Mouse (Mus musculus) stomach, embryonic 16.5 days (tissue): ENCODE data around the gene Abcb9. TPM values are rescaled to one million over a fixed set of nuclear protein-coding genes. Genes with fewer than 3 reads are reported as not detected.

Source experiments
- ATAC-seq: fragments of 200-750 bp; cut with Nextera tagmentation; 2 replicates; pipeline ENCODE4 v1.8.0; 2017; ENCODE audit warnings: moderate number of reproducible peaks, moderate TSS enrichment; ENCODE audit not compliant: insufficient read depth, low FRiP score
- H3K27ac ChIP-seq: fragments of 300-500 bp; sonication (generic); 2 replicates; pipeline ENCODE4 v1.5.1; 2014; ENCODE audit warnings: low read length
- H3K27me3 ChIP-seq: fragments of 300-500 bp; sonication (generic); 2 replicates; pipeline ENCODE4 v1.6.1; 2014; ENCODE audit warnings: low read length, control low read depth, mixed read lengths; ENCODE audit not compliant: control insufficient read depth, insufficient read depth
- H3K36me3 ChIP-seq: fragments of 300-500 bp; sonication (generic); 2 replicates; pipeline ENCODE4 v1.6.1; 2014; ENCODE audit warnings: low read length; ENCODE audit not compliant: control insufficient read depth, insufficient read depth
- H3K4me1 ChIP-seq: fragments of 300-500 bp; sonication (generic); 2 replicates; pipeline ENCODE4 v1.6.1; 2014; ENCODE audit warnings: low read length, control low read depth, mixed read lengths; ENCODE audit not compliant: control insufficient read depth, insufficient read depth
- H3K4me2 ChIP-seq: fragments of 300-500 bp; sonication (generic); 2 replicates; pipeline ENCODE4 v1.6.1; 2014; ENCODE audit warnings: low read depth, low read length, mixed read lengths
- H3K4me3 ChIP-seq: fragments of 300-500 bp; sonication (generic); replicated peaks from 2 replicates; pipeline ENCODE4 v1.5.1; 2014; ENCODE audit warnings: mild to moderate bottlenecking, low read length
- H3K9ac ChIP-seq: fragments of 300-500 bp; sonication (generic); 2 replicates; pipeline ENCODE4 v1.6.1; 2014; ENCODE audit warnings: low read length
- H3K9me3 ChIP-seq: fragments of 300-500 bp; sonication (generic); replicated peaks from 2 replicates; pipeline ENCODE4 v1.6.1; 2016; ENCODE audit warnings: low read length, control low read depth; ENCODE audit not compliant: control insufficient read depth
- WGBS: fragments of 180-500 bp; shearing (Covaris S2); extraction: QIAGEN DNeasy Blood & Tissue Kit; methylation state at CpG from one replicate; pipeline ENCODE4 v1.1.7; 2014; 5-methylcytosine and 5-hydroxymethylcytosine counted together
- polyA plus RNA-seq: library from polyadenylated mRNA; unstranded; fragments of >200 nt; fragmentation: Nextera tagmentation; extraction: Ambion mirVana; gene quantifications from 2 replicates; pipeline ENCODE4 v1.2.1, GENCODE M21; 2015

Abcb9 gene
- polyA plus RNA-seq, 1 experiment from 2014 or later = 3.2 TPM

- no peak for ATAC-seq
- 67% methylated on average over 3 of the region's 3 CpGs for WGBS
- H3K27ac ChIP-seq = no peak overlapping the region
- 0 out of 2 replicates have a peak overlapping the region, but pooled peaks have one; percentile 8 for H3K9ac ChIP-seq
- no peaks in the 10 kb centered on the region for H3K27me3 ChIP-seq
- no peaks in the 10 kb centered on the region for H3K4me1 ChIP-seq
- H3K9me3 ChIP-seq = no peaks in the 10 kb centered on the region
- H3K36me3 ChIP-seq = no peaks in the 10 kb centered on the region
- no peak overlapping the region for H3K4me2 ChIP-seq
- no peak overlapping the region for H3K4me3 ChIP-seq
These were observed 10.1 kb downstream of the Abcb9 start for GRCm38 (mm10) chr5:124085513-124085912.

GRCm38 (mm10) chr5:124084588-124085173, 10.9 kb downstream of the Abcb9 start:
- Histone ChIP-seq H3K36me3 (no peaks in the 10 kb centered on the region), H3K4me3 (no peak overlapping the region), H3K9me3 (no peaks in the 10 kb centered on the region), H3K4me1 (no peaks in the 10 kb centered on the region), H3K9ac (peak overlapping the region; percentile 29; the same call in 1 of the 2 replicates), H3K27me3 (no peaks in the 10 kb centered on the region), H3K27ac (peak overlapping the region; percentile 65; the same call in 1 of the 2 replicates), H3K4me2 (no peak overlapping the region)
- ATAC-seq = peak; percentile 30; the same call in 1 of the 2 replicates
- WGBS = 36% methylated on average over 11 of the region's 11 CpGs

GRCm38 (mm10) chr5:124083850-124084587, 11.6 kb downstream of the Abcb9 start:
- Histone ChIP-seq H3K4me3 (no peak overlapping the region), H3K27me3 (no peaks in the 10 kb centered on the region), H3K4me1 (no peaks in the 10 kb centered on the region), H3K9ac (no peak overlapping the region), H3K9me3 (no peaks in the 10 kb centered on the region), H3K36me3 (no peaks in the 10 kb centered on the region), H3K4me2 (no peak overlapping the region), H3K27ac (peak overlapping the region; percentile 65; the same call in 1 of the 2 replicates)
- ATAC-seq = peak; percentile 57; the same call in 1 of the 2 replicates
- 74% methylated on average over 14 of the region's 14 CpGs for WGBS

- no peak overlapping the region for H3K4me2 ChIP-seq
- H3K27me3 ChIP-seq = no peaks in the 10 kb centered on the region
- H3K4me3 ChIP-seq = no peak overlapping the region
- H3K9me3 ChIP-seq = no peaks in the 10 kb centered on the region
- no peaks in the 10 kb centered on the region for H3K36me3 ChIP-seq
- no peak overlapping the region for H3K9ac ChIP-seq
- H3K27ac ChIP-seq = no peak overlapping the region
- 88% methylated on average over 17 of the region's 17 CpGs for WGBS
- no peak for ATAC-seq
- no peaks in the 10 kb centered on the region for H3K4me1 ChIP-seq
These were observed 12.5 kb downstream of the Abcb9 start for GRCm38 (mm10) chr5:124082941-124083688.

GRCm38 (mm10) chr5:124082447-124082846, 13.2 kb downstream of the Abcb9 start:
- no peaks in the 10 kb centered on the region for H3K4me1 ChIP-seq
- peak overlapping the region; percentile 16; the same call in 1 of the 2 replicates for H3K9ac ChIP-seq
- no peaks in the 10 kb centered on the region for H3K36me3 ChIP-seq
- H3K27me3 ChIP-seq = no peaks in the 10 kb centered on the region
- no peak overlapping the region for H3K27ac ChIP-seq
- no peaks in the 10 kb centered on the region for H3K9me3 ChIP-seq
- no peak overlapping the region for H3K4me3 ChIP-seq
- peak; percentile 35; the same call in 1 of the 2 replicates for ATAC-seq
- no peak overlapping the region for H3K4me2 ChIP-seq
- 63% methylated on average over 10 of the region's 10 CpGs for WGBS

GRCm38 (mm10) chr5:124079880-124080279, 15.7 kb downstream of the Abcb9 start:
- no peak overlapping the region for H3K4me2 ChIP-seq
- H3K4me1 ChIP-seq = peaks cover 12% of the 10 kb centered on the region
- H3K27ac ChIP-seq = no peak overlapping the region
- no peak for ATAC-seq
- H3K9me3 ChIP-seq = no peaks in the 10 kb centered on the region
- H3K27me3 ChIP-seq = no peaks in the 10 kb centered on the region
- 86% methylated on average over 17 of the region's 17 CpGs for WGBS
- H3K9ac ChIP-seq = no peak overlapping the region
- H3K36me3 ChIP-seq = no peaks in the 10 kb centered on the region
- H3K4me3 ChIP-seq = no peak overlapping the region

GRCm38 (mm10) chr5:124078794-124079416, 16.7 kb downstream of the Abcb9 start:
- WGBS = 57% methylated on average over 9 of the region's 9 CpGs

GRCm38 (mm10) chr5:124077856-124078460, 17.6 kb downstream of the Abcb9 start:
- Histone ChIP-seq H3K9ac (no peak overlapping the region; the same call in 1 of the 2 replicates), H3K36me3 (no peaks in the 10 kb centered on the region), H3K4me2 (no peak overlapping the region), H3K9me3 (no peaks in the 10 kb centered on the region), H3K27me3 (no peaks in the 10 kb centered on the region), H3K4me3 (no peak overlapping the region), H3K27ac (peak overlapping the region; percentile 18; the same call in 1 of the 2 replicates), H3K4me1 (peaks cover 15% of the 10 kb centered on the region)
- no peak for ATAC-seq
- WGBS = 50% methylated on average over 6 of the region's 6 CpGs

More at GRCm38 (mm10) chr5:124078794-124079416, 16.7 kb downstream of the Abcb9 start:
- Histone ChIP-seq H3K4me2 (no peak overlapping the region), H3K27me3 (no peaks in the 10 kb centered on the region), H3K4me1 (peaks cover 15% of the 10 kb centered on the region), H3K4me3 (no peak overlapping the region), H3K9me3 (no peaks in the 10 kb centered on the region), H3K36me3 (no peaks in the 10 kb centered on the region), H3K27ac (no peak overlapping the region), H3K9ac (peak overlapping the region; percentile 47; the same call in 1 of the 2 replicates)
- peak; percentile 19; the same call in 1 of the 2 replicates for ATAC-seq
